Mouse (Mus musculus) CH12F3 (cell line): ENCODE data around the gene Mep1a.
"Not testable (repeated sequence)": the region's sequence is repeated elsewhere in the genome, so short reads cannot be mapped to it uniquely, and the experiment has no call there.

Source experiments
- in situ Hi-C: fragments of 300-500 bp; cut with MboI; formaldehyde crosslinking; loops from 2 replicates; pipeline ENCODE4 v1.14.3; 2020; ENCODE audit warnings: low sequenced_read_pairs

Gene Mep1a

DNA sequence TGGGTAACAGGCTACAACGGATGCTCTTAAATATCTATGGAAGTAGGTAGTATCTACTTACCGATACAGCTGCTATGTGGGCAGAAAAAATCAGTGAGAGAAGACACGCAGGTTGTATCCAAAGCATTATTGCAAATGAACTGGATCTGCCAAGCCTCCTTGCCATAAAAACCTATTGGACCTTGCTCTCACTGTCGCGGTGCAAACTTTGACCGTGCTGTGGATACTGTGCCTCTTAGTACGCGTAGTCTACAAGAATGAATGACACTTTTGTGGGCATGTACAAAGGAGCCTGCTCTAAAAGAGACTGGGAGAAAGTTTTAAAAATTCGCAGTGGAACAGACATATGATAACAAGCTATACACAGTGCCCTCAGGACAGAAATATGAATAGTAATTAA, at the start of gene Mep1a:
TSS of gene Mep1a (minus strand) at position 221 of the 400 bp plus-strand sequence.
- in situ Hi-C loops = no loop called here

DNA sequence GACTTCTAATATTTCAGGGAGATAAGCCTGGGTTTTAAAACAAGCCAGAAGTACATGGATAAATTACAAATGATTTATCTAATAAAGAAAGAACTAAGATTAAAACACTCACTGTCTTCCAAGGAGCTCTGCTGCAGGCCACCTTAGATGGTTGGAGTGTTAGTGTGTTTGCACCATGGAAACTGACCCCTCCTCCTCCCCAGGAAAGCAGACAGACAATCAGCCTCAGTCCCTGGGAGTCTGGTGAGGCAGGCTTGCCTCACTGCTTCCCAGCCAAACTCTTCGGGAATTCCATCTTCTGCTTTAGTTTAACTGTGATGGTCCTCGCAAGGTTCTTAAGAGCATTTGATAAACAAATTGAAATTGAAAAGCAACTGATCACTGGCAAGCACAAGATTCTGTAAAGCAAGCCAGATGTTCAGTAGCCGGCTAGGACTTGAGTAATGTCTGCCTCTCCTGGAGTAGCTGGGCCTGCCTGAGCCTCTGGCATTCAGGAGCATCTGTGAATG, 48.6 kb upstream of the Mep1a start:
- in situ Hi-C loops = no loop called here

DNA sequence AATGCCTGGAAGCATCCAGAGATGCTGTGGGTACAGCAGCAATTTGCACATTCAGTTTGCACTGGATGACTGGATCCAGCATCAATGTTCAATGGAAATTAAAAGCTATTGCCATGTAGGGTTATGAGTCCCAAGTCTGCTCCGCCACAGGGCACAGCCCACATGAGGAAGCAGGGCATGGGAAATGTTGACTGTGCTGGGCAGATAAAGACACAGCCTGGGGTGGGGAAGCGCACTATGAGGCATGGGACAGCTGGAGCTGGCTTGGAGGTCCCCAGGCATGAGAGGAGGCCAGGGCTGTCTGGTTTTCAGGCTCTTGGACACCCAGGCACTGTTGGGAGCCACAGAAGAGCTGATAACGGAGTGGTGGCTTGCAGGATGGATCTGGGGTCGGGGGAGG, 41.4 kb upstream of the Mep1a start:
- in situ Hi-C loops = no loop called here

DNA sequence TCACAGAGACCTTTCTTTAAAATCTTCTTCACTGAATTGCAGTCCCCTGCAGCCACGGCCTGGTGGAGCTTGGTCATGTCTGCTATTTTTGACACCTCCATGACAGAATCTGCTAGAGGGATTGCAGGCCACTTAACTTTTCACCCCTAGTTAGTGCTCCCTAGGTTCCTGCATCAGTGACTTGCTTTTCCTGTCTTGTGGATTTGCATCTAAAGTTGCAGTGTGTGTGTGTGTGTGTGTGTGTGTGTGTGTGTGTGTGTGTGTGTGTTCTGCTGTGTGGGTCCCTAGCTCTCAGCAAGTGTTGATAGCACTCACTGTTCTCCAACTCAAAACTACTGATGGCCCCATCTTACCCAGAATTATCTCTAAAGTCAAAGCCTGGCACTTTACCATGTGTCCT, 40.9 kb upstream of the Mep1a start, which contains the start of gene Ankrd66:
TSS of gene Ankrd66 (minus strand) at position 101 of the 400 bp plus-strand sequence.
- in situ Hi-C loops = no loop called here

DNA sequence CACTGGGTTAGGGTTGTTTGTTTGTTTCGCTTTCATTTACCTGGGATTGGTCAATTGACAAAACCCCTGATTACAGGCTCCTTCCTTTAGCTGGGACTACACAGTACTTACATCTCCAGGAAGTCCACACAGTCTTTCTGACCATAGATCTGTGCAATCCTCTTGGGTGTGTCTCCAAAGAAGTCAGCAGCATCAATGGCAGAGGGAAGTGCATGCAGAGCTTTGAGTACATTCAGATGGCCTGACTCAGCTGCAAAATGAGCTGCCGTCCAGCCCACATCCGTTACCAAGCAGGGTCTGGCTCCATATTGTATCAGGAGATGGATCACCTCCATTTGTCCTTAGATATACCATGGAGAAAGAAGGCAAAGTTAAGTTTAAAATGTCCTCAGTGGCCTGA, 36.2 kb upstream of the Mep1a start:
- in situ Hi-C loops = no loop called here

DNA sequence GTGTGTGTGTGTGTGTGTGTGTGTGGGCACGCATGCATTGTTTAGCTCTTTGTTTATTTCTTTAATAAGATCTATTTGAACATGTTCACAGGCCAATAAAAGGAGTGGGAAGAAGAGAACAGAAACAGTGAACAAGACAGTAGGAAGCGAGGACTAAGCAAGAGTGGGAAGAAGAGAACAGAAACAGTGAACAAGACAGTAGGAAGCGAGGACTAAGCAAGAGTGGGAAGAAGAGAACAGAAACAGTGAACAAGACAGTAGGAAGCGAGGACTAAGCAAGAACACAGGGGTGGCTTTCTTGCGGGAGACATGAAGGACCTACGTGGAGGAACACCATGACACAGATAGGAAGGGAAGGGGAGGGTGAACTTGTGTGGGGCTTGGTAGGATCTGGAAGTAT, 34.2 kb upstream of the Mep1a start:
- in situ Hi-C loops = not testable (repeated sequence)

DNA sequence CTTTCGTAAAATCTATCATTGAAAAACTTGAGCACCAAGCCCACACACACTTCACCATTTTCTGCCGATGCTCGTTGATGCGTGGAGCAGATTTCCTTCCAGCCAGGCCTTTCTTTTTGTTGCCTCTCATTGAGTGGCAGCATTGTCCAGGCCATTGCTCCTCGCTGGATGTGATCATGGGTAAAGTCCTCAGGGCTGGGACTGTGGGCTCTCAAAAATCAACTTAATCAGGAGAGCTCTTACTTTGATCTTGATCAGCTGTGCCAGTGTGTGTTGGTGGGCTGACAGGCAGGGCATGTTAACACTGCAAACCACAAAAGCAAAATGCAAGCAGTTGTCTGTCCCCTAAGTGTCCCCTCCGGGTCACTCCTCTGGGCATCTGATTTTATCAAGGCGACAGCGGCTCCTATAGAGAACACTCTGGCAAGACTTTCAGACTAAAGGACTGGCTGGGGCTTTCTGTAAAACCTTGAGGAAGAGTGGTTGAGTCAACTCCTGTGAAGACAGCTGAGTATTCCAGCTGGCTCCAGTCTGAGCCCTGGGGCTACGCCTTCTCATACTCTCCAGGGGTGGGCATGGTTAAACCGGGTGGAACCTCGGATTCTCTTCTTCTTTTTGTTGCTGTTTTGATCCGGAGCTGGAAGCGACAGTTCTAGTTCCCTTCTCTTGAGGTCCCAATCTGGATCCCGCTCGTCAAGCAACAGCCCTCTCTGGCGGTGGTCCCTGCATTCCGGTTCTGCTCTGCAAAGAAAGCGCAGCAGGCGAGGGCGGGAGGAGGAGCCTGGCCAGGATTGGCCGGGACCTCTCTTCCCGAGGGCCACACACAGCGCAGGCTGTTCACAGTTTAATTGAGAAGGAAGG, 32.0 kb upstream of the Mep1a start:
- in situ Hi-C loops = no loop called here

DNA sequence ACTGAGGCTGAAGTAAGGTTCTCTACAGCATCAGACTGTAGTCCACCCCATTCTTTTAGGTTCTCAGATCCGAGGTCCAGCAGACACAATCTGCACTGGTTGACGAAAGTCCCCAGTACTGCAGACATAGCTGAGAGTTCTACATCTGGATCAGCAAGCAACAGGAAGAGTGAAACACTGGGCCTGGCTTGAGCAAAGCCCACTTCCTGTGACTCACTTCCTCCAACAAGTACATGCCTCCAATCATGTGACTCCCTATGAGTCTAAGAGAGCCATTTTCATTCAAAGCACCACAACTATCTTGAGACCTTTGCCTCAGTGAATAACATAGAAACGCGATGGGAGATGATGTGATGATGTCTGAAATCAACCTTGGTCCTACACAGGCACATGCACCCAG, 28.6 kb upstream of the Mep1a start:
- in situ Hi-C loops = no loop called here

DNA sequence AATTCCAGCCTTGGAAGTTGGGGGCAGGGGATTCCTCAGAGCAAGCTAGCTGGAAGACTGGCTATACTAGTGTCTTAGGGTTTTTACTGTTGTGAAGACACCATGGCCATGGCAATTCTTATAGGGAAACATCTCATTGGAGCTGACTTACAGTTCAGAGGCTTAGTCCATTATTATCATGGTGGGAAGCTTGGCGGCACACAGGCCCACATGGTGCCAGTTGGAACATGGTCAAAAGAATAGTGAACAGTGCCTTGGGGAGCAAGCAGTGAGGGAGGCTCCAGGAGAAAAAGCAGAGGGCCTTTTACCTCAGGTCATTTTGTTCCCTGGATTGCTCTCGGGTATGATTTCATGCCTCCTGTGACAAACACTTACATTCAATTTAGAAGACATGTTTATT, 27.9 kb upstream of the Mep1a start:
- in situ Hi-C loops = no loop called here

DNA sequence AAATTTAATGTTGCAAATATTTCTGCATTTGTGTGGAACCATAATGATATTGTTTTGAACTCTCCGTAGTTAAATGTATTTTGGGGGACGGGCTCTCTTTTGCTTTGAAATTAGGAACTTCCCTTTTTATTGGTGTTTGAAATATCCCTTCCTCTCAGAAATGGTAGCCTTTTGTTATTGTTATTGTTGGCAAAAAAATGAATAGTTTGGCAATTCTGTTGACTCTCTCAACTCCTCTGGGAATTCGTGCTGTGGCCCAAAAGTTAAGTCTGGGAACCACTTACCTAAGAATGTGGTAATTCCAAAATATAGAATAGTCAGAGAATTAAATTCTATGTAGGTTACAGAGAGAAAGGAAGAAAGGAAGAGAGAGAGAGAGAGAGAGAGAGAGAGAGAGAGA, 17.6 kb upstream of the Mep1a start:
- in situ Hi-C loops = no loop called here

DNA sequence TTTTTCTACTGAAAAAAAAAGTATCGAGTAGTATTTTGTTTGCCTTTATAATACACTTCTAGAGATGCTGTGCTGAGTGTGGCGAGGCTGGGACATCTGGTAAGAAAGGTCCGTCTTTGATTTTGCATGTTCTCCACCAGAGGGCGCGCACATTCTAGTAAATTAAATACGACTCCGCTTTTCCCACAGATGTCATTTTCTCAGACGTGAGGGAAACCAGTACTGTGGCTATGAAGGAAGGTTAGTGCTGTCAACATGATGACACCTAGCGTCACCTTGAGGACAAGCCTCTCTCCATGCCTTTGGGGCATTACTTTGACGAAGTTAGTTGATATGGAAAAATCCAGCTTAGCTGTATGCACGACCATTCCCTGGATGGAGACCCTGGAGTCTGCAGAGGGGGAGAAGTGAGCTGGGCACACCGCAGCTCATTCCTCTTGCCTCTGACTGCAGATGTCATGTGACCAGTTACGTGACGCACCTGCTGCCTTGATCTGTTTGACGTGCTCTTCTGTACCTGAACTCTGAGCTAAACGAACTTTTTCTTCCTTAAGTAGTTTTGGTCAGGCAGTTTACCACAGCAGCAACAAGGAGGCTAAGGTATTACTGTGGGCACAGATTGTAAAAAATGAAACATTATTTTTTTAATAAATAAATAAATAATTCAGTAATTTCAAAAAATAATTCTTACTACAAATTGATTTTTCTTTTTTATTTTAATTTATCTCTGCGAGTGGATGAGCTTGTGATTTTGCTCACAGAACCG, 16.2 kb upstream of the Mep1a start:
- in situ Hi-C loops = no loop called here

DNA sequence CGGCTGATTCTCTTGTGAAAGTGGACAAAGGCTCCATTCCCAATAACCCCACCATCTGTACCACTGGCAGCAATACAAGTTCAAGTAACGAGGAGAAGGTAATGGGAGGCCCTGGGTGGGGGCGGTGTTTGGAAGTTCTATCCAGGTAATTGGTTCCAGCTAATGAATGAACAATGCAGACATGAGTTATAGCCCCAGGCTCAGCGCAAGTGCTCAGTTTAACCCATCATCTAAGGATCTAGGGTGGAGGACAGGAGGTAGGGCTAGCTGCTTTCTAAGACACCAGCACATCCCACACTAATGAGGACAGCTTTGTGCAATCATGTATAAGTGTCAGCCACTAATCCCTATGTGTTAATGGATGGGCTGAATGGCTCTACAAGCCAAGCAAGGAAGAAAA, 8.2 kb upstream of the Mep1a start:
- in situ Hi-C loops = no loop called here

DNA sequence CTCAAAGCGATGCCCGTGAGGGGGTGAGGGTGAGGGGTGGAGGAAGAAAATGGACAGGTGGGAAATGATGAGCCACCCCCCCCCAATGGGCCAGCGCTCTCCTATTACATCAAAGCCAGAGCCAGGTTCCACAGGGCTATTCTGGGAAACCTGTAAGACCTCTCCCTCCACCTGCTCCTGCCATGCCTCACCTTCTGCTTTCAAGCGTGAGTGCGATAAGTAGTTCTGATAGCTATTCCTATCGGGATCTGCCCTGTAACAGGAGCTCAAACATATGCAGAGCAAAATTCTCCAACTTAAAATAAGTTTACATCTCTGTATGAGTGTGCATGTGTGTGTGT, 2.0 kb upstream of the Mep1a start:
- in situ Hi-C loops = no loop called here

DNA sequence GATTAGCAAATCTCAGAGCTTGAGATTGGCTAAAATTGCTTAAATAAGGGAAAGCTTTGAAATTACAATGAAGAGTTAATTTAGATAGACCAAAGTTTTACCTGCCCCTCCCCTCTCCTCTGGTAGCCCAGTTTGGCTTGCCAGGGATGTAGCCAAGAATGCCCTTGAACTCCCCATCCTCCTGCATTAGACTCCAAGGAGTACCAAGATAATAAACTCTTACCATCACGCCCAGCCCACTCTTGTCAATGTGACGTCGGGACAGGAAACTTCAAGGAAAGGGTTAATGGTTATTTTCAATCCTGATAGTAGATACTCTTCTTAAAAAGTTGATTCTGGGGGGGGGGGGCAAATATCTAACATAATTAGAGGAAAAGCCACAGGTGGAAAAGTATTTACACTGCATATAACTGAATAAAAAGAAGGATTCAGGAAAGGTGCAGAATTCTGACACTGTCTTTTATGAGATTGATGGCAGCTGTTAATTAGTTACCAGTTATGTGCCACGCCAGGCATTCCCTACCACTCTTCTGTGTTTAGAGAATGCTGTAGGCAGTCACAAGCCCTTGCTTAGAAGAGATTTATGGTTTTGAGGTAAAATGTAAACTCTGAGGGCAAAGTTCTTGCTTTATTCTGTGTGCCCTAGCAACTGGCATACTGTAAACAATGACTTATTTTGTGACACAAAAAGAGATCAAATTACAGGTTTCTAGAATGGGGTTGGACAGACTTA, 1.4 kb upstream of the Mep1a start:
- in situ Hi-C loops = no loop called here

DNA sequence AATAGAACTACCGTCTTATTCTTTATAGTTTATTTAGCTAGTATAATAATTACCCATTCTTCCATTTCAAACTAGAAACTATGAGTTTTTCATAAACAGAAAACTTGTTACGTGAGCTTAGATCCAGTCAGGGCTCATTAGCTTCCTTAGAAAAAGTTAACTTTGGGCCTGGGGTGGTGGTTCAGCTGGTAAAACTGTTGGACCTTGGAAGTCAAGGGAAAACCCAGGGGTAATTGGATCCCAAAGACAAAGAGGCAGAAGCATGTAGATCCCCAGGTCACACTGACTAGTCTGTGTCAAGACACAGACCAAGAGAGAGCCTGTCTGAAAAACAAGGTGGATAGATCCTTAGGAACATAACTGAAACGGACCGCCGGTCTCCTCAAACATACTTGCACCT, 981 bp downstream of the Mep1a start:
- in situ Hi-C loops = no loop called here

DNA sequence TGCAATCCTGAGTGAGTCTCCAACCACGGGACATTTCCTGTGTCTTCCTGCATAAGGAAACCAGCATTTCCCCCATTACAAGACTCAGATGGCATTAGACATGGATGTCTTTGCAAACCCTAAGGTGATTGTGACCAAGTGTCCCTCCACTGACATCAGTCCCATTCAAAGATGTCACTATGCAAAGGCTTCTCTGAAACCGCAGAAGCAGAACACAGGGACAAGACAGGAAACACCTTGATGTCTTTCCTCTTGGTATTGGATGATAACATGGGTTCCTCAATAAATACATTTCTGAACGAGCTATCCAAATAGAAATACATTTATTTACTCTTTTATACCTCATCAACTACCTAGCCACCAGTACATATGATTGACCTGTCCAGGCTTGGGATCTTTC, 1.4 kb downstream of the Mep1a start:
- in situ Hi-C loops = no loop called here

DNA sequence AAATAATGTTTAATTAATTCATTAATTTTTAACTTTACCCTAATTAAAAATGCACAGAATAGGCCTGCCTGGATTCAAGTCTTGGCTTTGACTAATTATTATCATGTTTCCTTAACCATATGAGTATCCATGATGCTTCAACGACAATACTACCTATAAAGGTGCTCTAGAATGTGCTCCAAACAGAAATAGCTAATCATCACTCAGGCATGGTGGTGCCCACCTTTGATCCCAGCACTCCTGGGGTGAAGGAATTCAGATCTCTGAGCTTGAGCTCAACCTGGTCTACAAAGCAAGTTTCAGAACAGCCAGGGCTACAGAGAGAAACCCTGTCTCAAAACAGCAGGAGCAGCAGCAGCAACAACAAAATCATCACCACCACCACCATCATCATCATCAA, 2.1 kb downstream of the Mep1a start:
- in situ Hi-C loops = no loop called here

DNA sequence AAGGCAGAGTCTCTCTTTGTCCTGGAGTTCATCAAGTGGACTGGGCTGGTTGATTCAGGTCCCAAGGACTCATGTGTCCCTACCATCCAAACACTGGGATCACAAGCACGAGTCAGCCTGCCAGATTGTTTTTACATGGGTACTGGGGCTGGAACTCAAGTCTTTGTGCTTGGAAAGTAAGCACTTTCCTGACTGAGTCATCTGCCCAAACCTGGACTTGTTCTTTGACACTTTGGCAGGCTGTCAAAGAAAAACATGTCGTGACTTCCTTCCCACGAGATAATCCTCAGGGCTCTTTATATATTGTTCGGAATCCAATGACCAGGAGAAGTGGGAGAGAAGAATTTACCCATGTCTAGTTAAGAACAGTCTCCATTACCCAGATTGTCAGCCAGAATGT, 5.1 kb downstream of the Mep1a start:
- in situ Hi-C loops = no loop called here

DNA sequence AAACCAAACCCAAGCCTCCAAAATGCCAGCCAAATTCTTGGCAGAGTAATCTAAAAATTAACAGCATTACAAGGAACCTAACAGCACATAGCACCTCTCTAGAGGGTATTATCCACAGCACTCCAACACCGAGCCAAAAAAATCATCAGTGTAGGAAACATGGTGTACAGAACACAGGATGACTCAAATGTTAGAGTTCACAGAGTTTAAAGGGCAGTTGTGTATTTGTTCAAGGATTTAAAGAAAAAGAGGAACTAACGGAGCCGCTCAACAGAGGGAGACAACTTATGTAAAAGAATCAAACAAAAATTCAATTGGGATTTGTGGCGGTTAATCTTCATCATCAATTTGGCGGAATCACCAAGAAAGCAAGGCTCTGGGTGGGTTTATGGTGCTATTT, 7.1 kb downstream of the Mep1a start:
- in situ Hi-C loops = no loop called here

DNA sequence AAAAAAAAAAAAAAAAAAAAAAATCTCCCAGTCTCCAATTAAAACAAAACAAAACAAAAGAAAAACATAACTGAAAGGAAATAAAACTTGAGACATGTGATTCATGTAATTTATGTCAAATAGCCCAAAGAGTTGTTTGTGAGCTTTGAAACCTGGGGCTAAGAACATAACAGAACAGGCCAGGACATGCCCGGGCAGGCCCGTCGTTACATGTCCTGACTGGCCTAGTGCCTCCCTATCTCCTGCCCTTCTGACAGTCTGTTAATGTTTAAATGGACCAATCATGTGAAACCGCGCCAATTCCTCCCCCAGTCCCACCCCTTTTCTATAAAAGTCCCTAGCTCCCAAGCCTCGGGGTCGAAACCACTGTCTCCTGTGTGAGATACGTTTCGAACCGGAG, 12.2 kb downstream of the Mep1a start:
- in situ Hi-C loops = not testable (repeated sequence)

DNA sequence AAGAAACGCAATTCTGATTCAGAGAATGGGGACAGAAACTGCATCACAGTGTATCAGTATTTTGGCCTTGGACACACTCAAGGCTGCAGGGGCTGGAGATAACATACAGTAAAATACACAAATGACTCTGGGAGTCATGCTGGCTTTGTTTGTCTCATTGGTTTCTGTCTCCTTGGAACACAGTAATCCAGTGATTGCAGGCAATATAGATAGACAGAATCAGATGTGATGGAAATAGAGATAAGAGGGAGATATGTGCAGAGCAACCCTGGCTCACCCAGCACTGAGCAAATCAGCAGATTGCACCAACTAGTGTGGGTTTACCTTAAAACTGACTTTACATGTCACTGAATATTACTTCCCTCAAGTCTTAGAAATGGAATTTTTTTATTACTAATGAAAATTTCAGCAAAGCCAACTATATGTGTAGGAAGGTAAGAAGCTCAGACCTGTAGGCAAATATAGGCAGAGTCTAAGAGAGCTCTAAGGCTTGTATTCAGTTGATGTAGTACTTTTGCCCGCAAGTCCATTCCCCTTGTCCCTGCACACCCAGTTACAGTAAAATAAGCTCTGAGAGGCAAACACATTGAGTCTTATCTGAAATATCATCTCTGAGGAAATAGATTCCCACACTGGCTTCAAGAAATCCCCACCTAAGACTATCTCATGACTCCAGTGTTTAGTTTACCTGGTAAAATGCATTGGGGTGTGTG, 14.0 kb downstream of the Mep1a start:
- in situ Hi-C loops = no loop called here
